Mouse (Mus musculus) B cell, adult 2 months (primary cell): ENCODE measurements around the gene Ccndbp1.
"Not testable (repeated sequence)": the region's sequence is repeated elsewhere in the genome, so short reads cannot be mapped to it uniquely, and the experiment has no call there.

Experiments
- DNase-seq, 2 experiments: peaks; one replicate each; pipeline ENCODE4 v3.0.0; 2022

Gene Ccndbp1

GRCm38 (mm10) chr2:121007925-121008663 lies at the start of gene Ccndbp1:
Gene Ccndbp1, plus strand, starts transcription at chr2:121008403.
- DNase-seq = peak; percentile 89 to 91

GRCm38 (mm10) chr2:120959363-120959762 lies 48.8 kb upstream of the Ccndbp1 start:
- no peak for DNase-seq

GRCm38 (mm10) chr2:120959827-120960226 lies 48.4 kb upstream of the Ccndbp1 start:
- no peak for DNase-seq

GRCm38 (mm10) chr2:120960261-120960660 lies 47.9 kb upstream of the Ccndbp1 start:
- no peak for DNase-seq

GRCm38 (mm10) chr2:120963110-120963509 lies 45.1 kb upstream of the Ccndbp1 start:
- no peak for DNase-seq

GRCm38 (mm10) chr2:120965486-120965885 lies 42.7 kb upstream of the Ccndbp1 start:
- no peak for DNase-seq

GRCm38 (mm10) chr2:120970045-120970539 lies 38.1 kb upstream of the Ccndbp1 start:
- no peak for DNase-seq

GRCm38 (mm10) chr2:120970559-120971080 lies 37.6 kb upstream of the Ccndbp1 start, which contains the start of gene Ubr1:
Gene Ubr1, minus strand, starts transcription at chr2:120970715.
- DNase-seq = peak; percentile 89 to 90

- DNase-seq = no peak
Measured at GRCm38 (mm10) chr2:120971766-120972165, 36.4 kb upstream of the Ccndbp1 start.

- not testable (repeated sequence) for DNase-seq
Measured at GRCm38 (mm10) chr2:120972257-120972656, 35.9 kb upstream of the Ccndbp1 start.

- DNase-seq = no peak
Measured at GRCm38 (mm10) chr2:120972964-120973363, 35.2 kb upstream of the Ccndbp1 start.

- DNase-seq = peak; percentile 27 to 45
Measured at GRCm38 (mm10) chr2:120976308-120976707, 31.9 kb upstream of the Ccndbp1 start.

GRCm38 (mm10) chr2:120976990-120977925 lies 30.9 kb upstream of the Ccndbp1 start, which contains the start of gene Tmem62:
Gene Tmem62, plus strand, starts transcription at chr2:120977017.
- peak; percentile 79 to 82 for DNase-seq

GRCm38 (mm10) chr2:120977926-120978692 lies 30.1 kb upstream of the Ccndbp1 start:
- DNase-seq = no peak

- DNase-seq = peak; percentile 16 to 26
Measured at GRCm38 (mm10) chr2:120978693-120979037, 29.5 kb upstream of the Ccndbp1 start.

- no peak for DNase-seq
Measured at GRCm38 (mm10) chr2:120979819-120980218, 28.4 kb upstream of the Ccndbp1 start.

GRCm38 (mm10) chr2:120980861-120981260 lies 27.3 kb upstream of the Ccndbp1 start:
- no peak for DNase-seq

GRCm38 (mm10) chr2:120983611-120984010 lies 24.6 kb upstream of the Ccndbp1 start:
- DNase-seq = no peak

- DNase-seq = peak; percentile 27 to 41
Measured at GRCm38 (mm10) chr2:120985241-120985640, 23.0 kb upstream of the Ccndbp1 start.

GRCm38 (mm10) chr2:120991196-120991595 lies 17.0 kb upstream of the Ccndbp1 start:
- DNase-seq = no peak

GRCm38 (mm10) chr2:120996607-120997006 lies 11.6 kb upstream of the Ccndbp1 start:
- not testable (repeated sequence) for DNase-seq

- DNase-seq = no peak
Measured at GRCm38 (mm10) chr2:120998863-120999262, 9.3 kb upstream of the Ccndbp1 start.
